Comparison of ENCODE assay signal across 9 mouse cellular contexts in the genomic region with DNA sequence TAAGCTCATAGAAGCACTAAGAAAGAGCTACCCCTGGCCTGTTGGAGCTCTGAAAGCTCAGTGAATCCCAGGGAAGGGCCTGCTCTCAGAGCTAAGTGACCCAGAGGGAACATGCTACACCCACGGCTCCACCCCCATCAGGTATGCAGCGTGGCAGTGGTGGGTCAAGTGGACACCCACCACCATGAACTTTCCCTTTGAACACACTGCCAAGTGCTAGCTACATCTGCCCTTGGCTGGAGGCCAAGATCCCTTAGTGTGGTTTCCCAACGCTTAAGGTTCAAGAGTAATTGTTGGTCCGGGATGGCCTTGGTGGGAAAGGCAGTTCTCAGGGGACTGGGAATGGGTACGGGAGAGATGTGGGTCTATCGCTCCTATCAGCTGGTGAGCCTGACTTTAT. TPM values are rescaled to one million over a fixed set of nuclear protein-coding genes. Genes with fewer than 3 reads are reported as not detected.
A peak's percentile ranks its signal among the peaks of the same experiment; 100 is the strongest.
DNase-seq lines count a peak whose midpoint lies in the region; ATAC-seq and TF ChIP-seq lines count a peak whose summit lies in the region.
"Had no signal": no experiment of that assay in that cellular context is flagged by ENCODE, and none has a peak within 500 bp of the region (broad histone marks: within the 10 kb centered on the region; RNA-seq: fewer than 3 reads in every experiment).

No protein-coding gene starts in this region.

- H3K27me3 ChIP-seq in embryonic facial prominence, embryonic 13.5 days, result no peaks in the 10 kb centered on the region
- H3K27me3 ChIP-seq in embryonic facial prominence, embryonic 10.5 days (replicated peaks; ENCODE audit: low read depth, poor library complexity, severe bottlenecking), result 0 out of 2 replicates have a peak, but pooled peaks cover 3% of the 10 kb centered on the region
- no peaks in the 10 kb centered on the region for H3K27me3 ChIP-seq in kidney, embryonic 16.5 days (ENCODE audit: insufficient read depth, low read length)
- H3K27me3 ChIP-seq in liver, postnatal 0 days (ENCODE audit: insufficient read depth, low read length), result no peaks in the 10 kb centered on the region
- no peaks in the 10 kb centered on the region for H3K27me3 ChIP-seq in midbrain, embryonic 13.5 days
- H3K27me3 ChIP-seq: forebrain, embryonic 15.5 days had no signal

- H3K27ac ChIP-seq in embryonic facial prominence, embryonic 13.5 days, result 0 out of 2 replicates have a peak overlapping the region, but pooled peaks have one; percentile 17
- H3K27ac ChIP-seq in embryonic facial prominence, embryonic 10.5 days (replicated peaks), result no peak overlapping the region; the same call in 1 of the 2 replicates
- H3K27ac ChIP-seq in kidney, embryonic 16.5 days (ENCODE audit: low read length), result no peak overlapping the region
- peak overlapping the region; percentile 8 for H3K27ac ChIP-seq in liver, postnatal 0 days (ENCODE audit: low read depth)
- no peak overlapping the region for H3K27ac ChIP-seq in midbrain, embryonic 13.5 days
- H3K27ac ChIP-seq: forebrain, embryonic 15.5 days had no signal

- no peak overlapping the region for H3K4me2 ChIP-seq in embryonic facial prominence, embryonic 13.5 days
- no peak overlapping the region for H3K4me2 ChIP-seq in kidney, embryonic 16.5 days (replicated peaks; ENCODE audit: low read depth, low read length)
- H3K4me2 ChIP-seq in liver, postnatal 0 days (ENCODE audit: low read depth, low read length), result no peak overlapping the region
- H3K4me2 ChIP-seq in midbrain, embryonic 13.5 days (replicated peaks), result no peak overlapping the region
- H3K4me2 ChIP-seq: forebrain, embryonic 15.5 days had no signal

- no peak for TF ChIP-seq CTCF in liver, postnatal 0 days (IDR thresholded peaks at IDR 0.05; ENCODE audit: low read depth)

- H3K9me3 ChIP-seq in embryonic facial prominence, embryonic 13.5 days, result no peaks in the 10 kb centered on the region
- H3K9me3 ChIP-seq in embryonic facial prominence, embryonic 10.5 days, result no peaks in the 10 kb centered on the region
- H3K9me3 ChIP-seq in kidney, embryonic 16.5 days (ENCODE audit: low read length), result no peaks in the 10 kb centered on the region
- no peaks in the 10 kb centered on the region for H3K9me3 ChIP-seq in liver, postnatal 0 days (ENCODE audit: low read length)
- no peaks in the 10 kb centered on the region for H3K9me3 ChIP-seq in midbrain, embryonic 13.5 days
- H3K9me3 ChIP-seq: forebrain, embryonic 15.5 days had no signal

- peaks cover 53% of the 10 kb centered on the region for H3K4me1 ChIP-seq in embryonic facial prominence, embryonic 13.5 days
- peaks cover 51% of the 10 kb centered on the region for H3K4me1 ChIP-seq in embryonic facial prominence, embryonic 10.5 days
- peaks cover 31% of the 10 kb centered on the region for H3K4me1 ChIP-seq in kidney, embryonic 16.5 days (ENCODE audit: insufficient read depth, low read length)
- peaks cover 22% of the 10 kb centered on the region for H3K4me1 ChIP-seq in liver, postnatal 0 days (ENCODE audit: insufficient read depth)
- H3K4me1 ChIP-seq in midbrain, embryonic 13.5 days (replicated peaks), result peaks cover 56% of the 10 kb centered on the region

- no peak for ATAC-seq in embryonic facial prominence, embryonic 13.5 days (ENCODE audit: insufficient number of reproducible peaks, insufficient read depth, low FRiP score, low TSS enrichment, low read depth)
- ATAC-seq in kidney, embryonic 16.5 days (ENCODE audit: low FRiP score, low TSS enrichment), result no peak
- peak; percentile 75 for ATAC-seq in liver, postnatal 0 days
- no peak for ATAC-seq in midbrain, embryonic 13.5 days
- ATAC-seq: forebrain, embryonic 15.5 days had no signal

- no peak for DNase-seq in embryonic facial prominence, embryonic 10.5 days (ENCODE audit: low spot score)
- peak; percentile 46 to 55 for DNase-seq in kidney, postnatal 4 days
- peak; percentile 61 for DNase-seq in NIH3T3 (ENCODE audit: low read depth)
- DNase-seq in liver, postnatal 0 days, result peak; percentile 78
- no peak for DNase-seq in spleen, postnatal 4 days (ENCODE audit: low spot score in 2 of 2)

- H3K36me3 ChIP-seq in embryonic facial prominence, embryonic 13.5 days, result no peaks in the 10 kb centered on the region
- H3K36me3 ChIP-seq in embryonic facial prominence, embryonic 10.5 days (replicated peaks), result peaks cover 16% of the 10 kb centered on the region
- H3K36me3 ChIP-seq in kidney, embryonic 16.5 days (ENCODE audit: insufficient read depth, low read length), result no peaks in the 10 kb centered on the region
- H3K36me3 ChIP-seq in liver, postnatal 0 days (replicated peaks; ENCODE audit: insufficient read depth, low read length), result no peaks in the 10 kb centered on the region
- H3K36me3 ChIP-seq in midbrain, embryonic 13.5 days, result no peaks in the 10 kb centered on the region
- H3K36me3 ChIP-seq: forebrain, embryonic 15.5 days had no signal

- WGBS in embryonic facial prominence, embryonic 13.5 days, result 48% methylated on average over 6 of the region's 6 CpGs
- 85% methylated on average over 6 of the region's 6 CpGs for WGBS in embryonic facial prominence, embryonic 10.5 days
- 43% methylated on average over 6 of the region's 6 CpGs for WGBS in kidney, embryonic 16.5 days
- WGBS in liver, postnatal 0 days (ENCODE audit: insufficient replicate concordance), result 54% methylated on average over 6 of the region's 6 CpGs
- WGBS in midbrain, embryonic 13.5 days, result 55% methylated on average over 6 of the region's 6 CpGs

- peak; percentile 73 for TF ChIP-seq EP300 in liver, postnatal 0 days (IDR thresholded peaks at IDR 0.05; ENCODE audit: low read depth)

- H3K9ac ChIP-seq in embryonic facial prominence, embryonic 13.5 days, result no peak overlapping the region; the same call in 1 of the 2 replicates
- H3K9ac ChIP-seq in kidney, embryonic 16.5 days (replicated peaks; ENCODE audit: low read length), result no peak overlapping the region
- H3K9ac ChIP-seq in liver, postnatal 0 days (replicated peaks), result no peak overlapping the region
- no peak overlapping the region for H3K9ac ChIP-seq in midbrain, embryonic 13.5 days (replicated peaks)
- H3K9ac ChIP-seq: forebrain, embryonic 15.5 days had no signal

- no peak overlapping the region for H3K4me3 ChIP-seq in embryonic facial prominence, embryonic 13.5 days
- no peak overlapping the region for H3K4me3 ChIP-seq in embryonic facial prominence, embryonic 10.5 days
- H3K4me3 ChIP-seq in kidney, embryonic 16.5 days (ENCODE audit: low read length), result no peak overlapping the region
- no peak overlapping the region for H3K4me3 ChIP-seq in liver, postnatal 0 days (ENCODE audit: low read depth, low read length)
- H3K4me3 ChIP-seq in midbrain, embryonic 13.5 days (replicated peaks), result no peak overlapping the region
- H3K4me3 ChIP-seq: forebrain, embryonic 15.5 days had no signal

RNA-seq across cellular contexts. Expression of gene Tbc1d16, which starts 39.9 kb away (rescaled TPM):
- 22.7 and 24.9 TPM in 2 replicates for polyA plus RNA-seq in embryonic facial prominence, embryonic 13.5 days (2015; fragmentation: Nextera tagmentation; extraction: Ambion mirVana)
- polyA plus RNA-seq in embryonic facial prominence, embryonic 10.5 days (2016; fragmentation: Nextera tagmentation; extraction: Ambion mirVana), result 25.3 and 25.5 TPM in 2 replicates
- polyA plus RNA-seq in kidney, embryonic 16.5 days (2015; fragmentation: Nextera tagmentation; extraction: Ambion mirVana), result 12.3 and 16.2 TPM in 2 replicates
- polyA plus RNA-seq in liver, postnatal 0 days (2015; fragmentation: Nextera tagmentation; extraction: Ambion mirVana), result 1.0 and 1.5 TPM in 2 replicates
- 50.0 and 53.1 TPM in 2 replicates for polyA plus RNA-seq in midbrain, embryonic 13.5 days (2015; fragmentation: Nextera tagmentation; extraction: Ambion mirVana)

RNA-seq across cellular contexts. Expression of gene Ccdc40, which starts 40.0 kb away (rescaled TPM):
- 6.7 and 7.1 TPM in 2 replicates for polyA plus RNA-seq in embryonic facial prominence, embryonic 13.5 days (2015; fragmentation: Nextera tagmentation; extraction: Ambion mirVana)
- 16.4 and 19.5 TPM in 2 replicates for polyA plus RNA-seq in embryonic facial prominence, embryonic 10.5 days (2016; fragmentation: Nextera tagmentation; extraction: Ambion mirVana)
- 5.1 and 5.5 TPM in 2 replicates for polyA plus RNA-seq in kidney, embryonic 16.5 days (2015; fragmentation: Nextera tagmentation; extraction: Ambion mirVana)
- 0.89 and 0.95 TPM in 2 replicates for polyA plus RNA-seq in liver, postnatal 0 days (2015; fragmentation: Nextera tagmentation; extraction: Ambion mirVana)
- 17.6 and 18.1 TPM in 2 replicates for polyA plus RNA-seq in midbrain, embryonic 13.5 days (2015; fragmentation: Nextera tagmentation; extraction: Ambion mirVana)

Comparison
In these comparisons a context has a peak if more than half of its experiments do, and no peak if none do; other contexts are left out.
1. H3K27ac ChIP-seq: peak in embryonic facial prominence, embryonic 13.5 days (single experiment) and liver, postnatal 0 days (single experiment); none in embryonic facial prominence, embryonic 10.5 days (single experiment), kidney, embryonic 16.5 days (single experiment) and midbrain, embryonic 13.5 days (single experiment).
2. DNase-seq: peak in kidney, postnatal 4 days (2 of 2), NIH3T3 (single experiment) and liver, postnatal 0 days (single experiment); none in embryonic facial prominence, embryonic 10.5 days (single experiment) and spleen, postnatal 4 days (0 of 2).